Mouse (Mus musculus) forebrain, postnatal 0 days (tissue): ENCODE measurements at regions not wholly inside any gene's neighbourhood (a gene's known extent, or its start where the extent isn't known, plus 50 kb on each side); places are given as distances from the start of the nearest gene placed in this dataset.

Experiments used
- ATAC-seq: fragments of 200-750 bp; cut with Nextera tagmentation; 2 replicates; pipeline ENCODE4 v1.8.0; 2017; ENCODE audit warnings: mild to moderate bottlenecking, moderate library complexity
- DNase-seq: peaks from one replicate; pipeline ENCODE4 v3.0.0-alpha.2; 2015
- H3K27ac ChIP-seq: fragments of 300-500 bp; sonication (generic); 2 replicates; pipeline ENCODE4 v1.5.1; 2014; ENCODE audit warnings: low read depth, mild to moderate bottlenecking, antibody characterized with exemption, low read length, moderate library complexity, mixed read lengths
- H3K27me3 ChIP-seq: fragments of 300-500 bp; sonication (generic); 2 replicates; pipeline ENCODE4 v1.6.1; 2014; ENCODE audit warnings: mild to moderate bottlenecking, low read length, mixed read lengths; ENCODE audit not compliant: insufficient read depth
- H3K36me3 ChIP-seq: fragments of 300-500 bp; sonication (generic); 2 replicates; pipeline ENCODE4 v1.6.1; 2014; ENCODE audit warnings: mild to moderate bottlenecking, moderate library complexity; ENCODE audit not compliant: insufficient read depth
- H3K4me1 ChIP-seq: fragments of 300-500 bp; sonication (generic); 2 replicates; pipeline ENCODE4 v1.6.1; 2014; ENCODE audit warnings: antibody characterized with exemption; ENCODE audit not compliant: insufficient read depth
- H3K4me2 ChIP-seq: fragments of 300-500 bp; sonication (generic); 2 replicates; pipeline ENCODE4 v1.6.1; 2014; ENCODE audit warnings: low read depth, mild to moderate bottlenecking, moderate library complexity
- H3K4me3 ChIP-seq: fragments of 300-500 bp; sonication (generic); 2 replicates; pipeline ENCODE4 v1.5.1; 2014; ENCODE audit warnings: low read depth, low read length, mixed read lengths
- H3K9ac ChIP-seq: fragments of 300-500 bp; sonication (generic); 2 replicates; pipeline ENCODE4 v1.6.1; 2014; ENCODE audit warnings: mild to moderate bottlenecking
- H3K9me3 ChIP-seq: fragments of 300-500 bp; sonication (generic); 2 replicates; pipeline ENCODE4 v1.6.1; 2016; ENCODE audit warnings: low read length
- CTCF ChIP-seq: sonication (generic); IDR thresholded peaks from 2 replicates; pipeline ENCODE4 v1.5.1; 2016; ENCODE audit warnings: antibody characterized with exemption, control low read depth, low read depth
- WGBS: fragments of 180-500 bp; shearing (Covaris S2); extraction: QIAGEN DNeasy Blood & Tissue Kit; methylation state at CpG from one replicate; pipeline ENCODE4 v1.1.7; 2014; 5-methylcytosine and 5-hydroxymethylcytosine counted together

- 98% methylated on average over 4 of the region's 4 CpGs for WGBS
- H3K4me1 ChIP-seq: no peaks in the 10 kb centered on the region
- no peak overlapping the region for H3K4me2 ChIP-seq
- H3K9ac ChIP-seq: no peak overlapping the region
- no peak for TF ChIP-seq CTCF
- no peaks in the 10 kb centered on the region for H3K36me3 ChIP-seq
- H3K27me3 ChIP-seq: no peaks in the 10 kb centered on the region
- DNase-seq (no peak), ATAC-seq (no peak)
- no peak overlapping the region for H3K27ac ChIP-seq
- H3K4me3 ChIP-seq: no peak overlapping the region
- H3K9me3 ChIP-seq: no peaks in the 10 kb centered on the region
These were observed 138.9 kb upstream of the Slc35f3 start for GRCm38 (mm10) chr8:126159485-126159884.

- Histone ChIP-seq H3K27me3 (no peaks in the 10 kb centered on the region), H3K9me3 (no peaks in the 10 kb centered on the region), H3K4me2 (no peak overlapping the region), H3K27ac (no peak overlapping the region), H3K4me1 (no peaks in the 10 kb centered on the region), H3K36me3 (no peaks in the 10 kb centered on the region), H3K9ac (no peak overlapping the region), H3K4me3 (no peak overlapping the region)
- ATAC-seq (no peak), DNase-seq (no peak)
- 62% methylated on average over 9 of the region's 9 CpGs for WGBS
- no peak for TF ChIP-seq CTCF
These were observed 137.9 kb upstream of the Slc35f3 start for GRCm38 (mm10) chr8:126160356-126160975.

- Histone ChIP-seq H3K9me3 (no peaks in the 10 kb centered on the region), H3K9ac (no peak overlapping the region), H3K4me1 (no peaks in the 10 kb centered on the region), H3K4me3 (no peak overlapping the region), H3K27ac (peak overlapping the region; percentile 67), H3K4me2 (no peak overlapping the region), H3K36me3 (no peaks in the 10 kb centered on the region), H3K27me3 (no peaks in the 10 kb centered on the region)
- 30% methylated on average over 11 of the region's 11 CpGs for WGBS
- DNase-seq: peak; percentile 78
- peak; percentile 90 for ATAC-seq
- TF ChIP-seq CTCF: no peak
These were observed 135.5 kb upstream of the Slc35f3 start for GRCm38 (mm10) chr8:126162748-126163371.

GRCm38 (mm10) chr8:126163954-126164353 is 134.4 kb upstream of the Slc35f3 start:
- H3K27ac ChIP-seq: no peak overlapping the region
- no peaks in the 10 kb centered on the region for H3K27me3 ChIP-seq
- no peaks in the 10 kb centered on the region for H3K36me3 ChIP-seq
- DNase-seq: no peak
- 77% methylated on average over 5 of the region's 5 CpGs for WGBS
- H3K4me2 ChIP-seq: no peak overlapping the region
- no peak overlapping the region for H3K4me3 ChIP-seq
- ATAC-seq: no peak
- 0 out of 2 replicates have a peak, but pooled peaks cover 5% of the 10 kb centered on the region for H3K9me3 ChIP-seq
- H3K9ac ChIP-seq: no peak overlapping the region
- no peak for TF ChIP-seq CTCF
- H3K4me1 ChIP-seq: no peaks in the 10 kb centered on the region

- Histone ChIP-seq H3K27me3 (no peaks in the 10 kb centered on the region), H3K9ac (no peak overlapping the region), H3K4me2 (no peak overlapping the region), H3K27ac (no peak overlapping the region), H3K36me3 (no peaks in the 10 kb centered on the region), H3K4me1 (no peaks in the 10 kb centered on the region), H3K4me3 (no peak overlapping the region), H3K9me3 (0 out of 2 replicates have a peak, but pooled peaks cover 5% of the 10 kb centered on the region)
- no peak for ATAC-seq
- WGBS: 80% methylated on average over 8 of the region's 8 CpGs
- DNase-seq: peak; percentile 10
- TF ChIP-seq CTCF: no peak
These were observed 132.8 kb upstream of the Slc35f3 start for GRCm38 (mm10) chr8:126165486-126166095.

GRCm38 (mm10) chr8:126166394-126166793 is 132.0 kb upstream of the Slc35f3 start:
- no peaks in the 10 kb centered on the region for H3K27me3 ChIP-seq
- ATAC-seq: no peak
- no peak for TF ChIP-seq CTCF
- H3K4me1 ChIP-seq: no peaks in the 10 kb centered on the region
- no peak overlapping the region for H3K27ac ChIP-seq
- H3K9me3 ChIP-seq: 0 out of 2 replicates have a peak, but pooled peaks cover 5% of the 10 kb centered on the region
- no peak overlapping the region for H3K4me2 ChIP-seq
- no peak for DNase-seq
- WGBS: 82% methylated on average over 7 of the region's 7 CpGs
- no peak overlapping the region for H3K9ac ChIP-seq
- H3K36me3 ChIP-seq: no peaks in the 10 kb centered on the region
- H3K4me3 ChIP-seq: no peak overlapping the region

GRCm38 (mm10) chr8:126174451-126174850 is 123.9 kb upstream of the Slc35f3 start:
- no peak for DNase-seq
- Histone ChIP-seq H3K27me3 (no peaks in the 10 kb centered on the region), H3K4me2 (no peak overlapping the region), H3K4me1 (no peaks in the 10 kb centered on the region), H3K36me3 (no peaks in the 10 kb centered on the region), H3K9ac (no peak overlapping the region), H3K27ac (no peak overlapping the region), H3K9me3 (no peaks in the 10 kb centered on the region), H3K4me3 (no peak overlapping the region)
- TF ChIP-seq CTCF: no peak
- 92% methylated on average over 7 of the region's 7 CpGs for WGBS
- no peak for ATAC-seq
